Mouse (Mus musculus): ENCODE data around the gene Cops7a.
A peak's percentile ranks its signal among the peaks of the same experiment; 100 is the strongest.

Cops7a gene

DNA sequence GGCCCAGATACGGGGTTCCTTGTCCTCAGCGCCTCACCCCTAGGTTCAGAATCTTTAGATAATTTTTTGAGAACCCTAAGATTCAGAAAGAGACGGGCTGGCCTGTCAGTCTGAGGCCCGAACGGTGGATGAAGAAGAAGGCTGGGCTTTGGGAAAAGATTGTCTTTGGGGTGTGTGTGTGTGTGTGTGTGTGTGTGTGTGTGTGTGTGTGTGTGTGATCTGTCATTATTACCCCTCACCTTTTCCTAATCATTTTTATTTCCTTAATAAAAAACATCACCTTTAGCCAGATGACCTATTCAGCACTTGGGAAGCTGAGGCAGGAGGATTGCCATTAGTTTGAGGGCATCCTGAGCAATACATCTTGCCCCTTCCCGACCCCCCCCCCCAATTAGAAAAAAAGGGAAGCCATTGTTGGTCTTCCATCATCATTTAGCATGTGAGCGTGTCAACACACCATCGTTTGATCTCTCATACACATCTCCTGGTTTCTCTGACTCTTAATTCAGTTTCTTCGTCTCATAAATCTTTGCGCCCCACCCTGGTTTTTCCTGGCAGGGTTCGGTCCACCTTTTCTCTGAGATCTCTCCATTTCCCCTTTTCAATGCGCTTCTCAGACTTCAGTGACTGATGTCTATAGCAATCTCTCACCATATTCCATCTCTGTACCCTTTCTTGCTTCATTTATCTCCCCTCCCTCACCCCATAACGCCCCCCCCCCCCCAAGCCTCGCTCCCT, 46.3 kb downstream of the Cops7a start:
- DNase-seq (ENCODE audit: low read depth, low spot score), result no peak

- DNase-seq (ENCODE audit: low read depth, low spot score), result no peak
Observed at GRCm38 (mm10) chr6:124918331-124918690, 47.0 kb downstream of the Cops7a start.

- DNase-seq (ENCODE audit: low read depth, low spot score), result peak; percentile 96
Observed at GRCm38 (mm10) chr6:124917518-124918330, 47.6 kb downstream of the Cops7a start.

GRCm38 (mm10) chr6:124916695-124917517, 48.4 kb downstream of the Cops7a start:
- peak; percentile 86 for DNase-seq (ENCODE audit: low read depth, low spot score)

- DNase-seq (ENCODE audit: low read depth, low spot score), result no peak
Observed at GRCm38 (mm10) chr6:124915942-124916694, 49.2 kb downstream of the Cops7a start.

DNA sequence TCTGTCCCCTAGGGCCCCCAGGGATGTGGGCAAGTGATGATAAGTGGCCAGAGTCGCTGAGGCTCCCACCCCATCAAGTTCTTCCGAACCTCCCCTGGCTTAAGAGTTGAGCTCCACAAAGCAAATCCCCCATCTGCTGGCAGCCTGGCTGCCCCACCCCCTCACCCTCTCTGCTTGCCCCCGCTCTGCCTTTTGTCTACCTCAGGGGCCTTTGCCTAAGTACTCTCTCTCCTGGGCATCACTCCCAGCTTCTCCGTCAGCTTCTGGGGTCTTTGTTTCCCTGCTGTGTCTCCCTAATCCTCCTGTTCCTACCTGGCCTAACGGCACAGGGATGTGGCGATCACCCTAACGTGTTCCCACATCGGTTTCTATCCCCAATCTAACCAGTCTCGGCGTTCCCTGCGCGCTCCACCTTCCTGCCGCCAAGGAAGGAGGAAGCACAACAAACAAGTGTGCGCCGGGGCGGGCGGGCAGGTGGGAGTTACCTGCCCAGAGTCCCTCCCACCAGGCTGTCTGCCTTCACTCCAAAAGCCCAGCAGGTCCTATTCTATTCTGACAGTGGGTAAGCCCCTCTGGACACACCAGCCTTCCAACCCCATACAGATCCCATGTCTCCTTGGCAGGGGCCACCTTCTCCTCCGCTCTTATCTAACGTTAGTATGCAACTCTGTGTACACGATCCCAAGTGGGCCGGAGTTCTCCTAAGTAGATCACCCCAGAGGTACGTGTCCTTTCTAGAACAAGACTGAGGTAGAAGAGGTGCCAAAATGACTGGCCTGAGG, 50.0 kb downstream of the Cops7a start:
- peak; percentile 72 for DNase-seq (ENCODE audit: low read depth, low spot score)

GRCm38 (mm10) chr6:124914511-124914910, 50.8 kb downstream of the Cops7a start:
- no peak for DNase-seq (ENCODE audit: low read depth, low spot score)

GRCm38 (mm10) chr6:124913721-124914285, 51.5 kb downstream of the Cops7a start:
- no peak for DNase-seq (ENCODE audit: low read depth, low spot score)

GRCm38 (mm10) chr6:124913214-124913613, 52.1 kb downstream of the Cops7a start:
- no peak for DNase-seq (ENCODE audit: low read depth, low spot score)

DNA sequence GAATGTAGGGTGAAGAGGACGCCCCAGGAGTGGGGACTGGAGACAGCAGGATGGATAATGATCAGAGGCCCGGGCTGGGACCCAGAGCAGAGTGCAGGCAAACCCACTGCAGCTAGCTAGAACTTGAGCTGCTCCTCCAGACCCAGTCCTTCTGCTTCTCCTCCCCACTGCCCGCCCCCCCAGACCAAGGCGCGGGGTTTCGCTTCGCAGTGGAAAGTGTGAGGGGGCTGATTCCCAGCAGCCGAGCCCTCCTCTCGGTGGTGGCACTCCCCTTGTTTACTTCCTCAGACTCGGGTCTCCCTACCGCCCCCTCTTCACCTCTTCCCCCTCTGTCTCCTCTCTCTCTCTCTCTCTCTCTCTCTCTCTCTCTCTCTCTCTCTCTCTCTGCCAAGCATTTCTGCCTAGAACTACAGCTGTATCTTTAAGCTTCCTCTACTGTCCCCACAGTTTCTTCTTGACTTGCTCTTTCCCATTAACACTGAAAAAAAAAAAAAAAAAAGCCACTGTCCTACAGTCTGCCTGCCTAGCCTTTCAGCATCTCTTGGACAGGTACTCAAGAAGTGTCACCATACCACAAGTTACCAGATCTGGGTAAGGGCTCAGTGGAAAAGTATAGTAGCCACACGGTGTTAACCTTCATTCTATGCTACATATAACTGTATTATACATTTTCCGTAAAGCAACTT, 53.7 kb downstream of the Cops7a start, which contains the start of gene Lag3:
Lag3 (minus strand) TSS at position 173 of the 686 bp plus-strand sequence.
- DNase-seq (ENCODE audit: low read depth, low spot score), result no peak

GRCm38 (mm10) chr6:124910032-124910431, 55.3 kb downstream of the Cops7a start:
- peak; percentile 84 for DNase-seq (ENCODE audit: low read depth, low spot score)
